Mouse (Mus musculus) fat pad, adult 2 months (tissue): ENCODE data around the gene Rb1.

Experiments
- DNase-seq: peaks from one replicate; pipeline ENCODE4 v3.0.0-alpha.2; 2011; ENCODE audit warnings: low read depth, low spot score; ENCODE audit errors: extremely low read depth

The Rb1 gene

GRCm38 (mm10) chr14:73325456-73326381 lies at the start of gene Rb1:
Gene Rb1, minus strand, starts transcription at chr14:73325822.
- DNase-seq, result no peak

GRCm38 (mm10) chr14:73374315-73374890 lies 48.8 kb upstream of the Rb1 start:
- DNase-seq, result no peak

GRCm38 (mm10) chr14:73373606-73374005 lies 48.0 kb upstream of the Rb1 start:
- no peak for DNase-seq

GRCm38 (mm10) chr14:73372990-73373389 lies 47.4 kb upstream of the Rb1 start:
- DNase-seq, result no peak

- no peak for DNase-seq
Observed at GRCm38 (mm10) chr14:73371577-73371976, 46.0 kb upstream of the Rb1 start.

GRCm38 (mm10) chr14:73370695-73371372 lies 45.2 kb upstream of the Rb1 start:
- DNase-seq, result peak; percentile 79

GRCm38 (mm10) chr14:73370078-73370670 lies 44.6 kb upstream of the Rb1 start:
- DNase-seq, result no peak

GRCm38 (mm10) chr14:73369634-73370033 lies 44.0 kb upstream of the Rb1 start:
- DNase-seq, result no peak

GRCm38 (mm10) chr14:73368966-73369365 lies 43.3 kb upstream of the Rb1 start:
- no peak for DNase-seq

- no peak for DNase-seq
Observed at GRCm38 (mm10) chr14:73368221-73368620, 42.6 kb upstream of the Rb1 start.

- DNase-seq, result no peak
Observed at GRCm38 (mm10) chr14:73366278-73366677, 40.7 kb upstream of the Rb1 start.

- DNase-seq, result no peak
Observed at GRCm38 (mm10) chr14:73363782-73364181, 38.2 kb upstream of the Rb1 start.

- DNase-seq, result no peak
Observed at GRCm38 (mm10) chr14:73354700-73355099, 29.1 kb upstream of the Rb1 start.

- no peak for DNase-seq
Observed at GRCm38 (mm10) chr14:73351118-73351517, 25.5 kb upstream of the Rb1 start.

- no peak for DNase-seq
Observed at GRCm38 (mm10) chr14:73350029-73350428, 24.4 kb upstream of the Rb1 start.

GRCm38 (mm10) chr14:73349061-73349670 lies 23.5 kb upstream of the Rb1 start:
- no peak for DNase-seq

GRCm38 (mm10) chr14:73347302-73347701 lies 21.7 kb upstream of the Rb1 start:
- no peak for DNase-seq

- no peak for DNase-seq
Observed at GRCm38 (mm10) chr14:73345614-73346013, 20.0 kb upstream of the Rb1 start.

- DNase-seq, result no peak
Observed at GRCm38 (mm10) chr14:73340051-73340755, 14.6 kb upstream of the Rb1 start.

GRCm38 (mm10) chr14:73339615-73340014 lies 14.0 kb upstream of the Rb1 start:
- DNase-seq, result no peak
